Mouse (Mus musculus) right cerebral cortex, adult 2 months (tissue): Measurements from ENCODE around the gene Nap1l2.
A peak's percentile ranks its signal among the peaks of the same experiment; 100 is the strongest.
"Not testable (repeated sequence)": the region's sequence is repeated elsewhere in the genome, so short reads cannot be mapped to it uniquely, and the experiment has no call there.

ENCODE experiments used
- DNase-seq, 2 experiments: peaks; one replicate each; pipeline ENCODE4 v3.0.0; 2021 to 2022; ENCODE audit warnings: low spot score in 2 of 2

Nap1l2 gene

DNA sequence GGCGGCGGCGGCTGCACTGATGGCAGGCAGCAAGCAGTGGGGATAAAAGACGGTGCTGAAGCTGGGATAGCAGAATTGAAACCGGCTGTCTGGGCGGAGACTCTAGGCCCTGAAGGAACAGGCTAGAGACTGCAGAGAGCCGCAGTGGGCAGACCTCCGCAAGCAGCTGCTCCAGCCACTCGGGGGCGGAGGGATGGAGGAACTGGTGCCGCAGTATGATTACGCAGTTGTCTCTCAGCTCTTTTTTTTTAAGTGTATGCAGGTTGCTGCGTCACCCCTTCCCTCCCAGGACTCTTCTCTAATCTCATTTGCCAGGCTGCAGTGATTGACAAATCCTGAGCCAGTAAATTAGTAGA lies at the start of gene Nap1l2:
TSS of gene Nap1l2 (minus strand) at position 210 of the 356 bp plus-strand sequence.
- DNase-seq, result peak; percentile 74 to 76

- no peak for DNase-seq
Observed at GRCm38 (mm10) chrX:103215251-103215650, 28.8 kb upstream of the Nap1l2 start.

DNA sequence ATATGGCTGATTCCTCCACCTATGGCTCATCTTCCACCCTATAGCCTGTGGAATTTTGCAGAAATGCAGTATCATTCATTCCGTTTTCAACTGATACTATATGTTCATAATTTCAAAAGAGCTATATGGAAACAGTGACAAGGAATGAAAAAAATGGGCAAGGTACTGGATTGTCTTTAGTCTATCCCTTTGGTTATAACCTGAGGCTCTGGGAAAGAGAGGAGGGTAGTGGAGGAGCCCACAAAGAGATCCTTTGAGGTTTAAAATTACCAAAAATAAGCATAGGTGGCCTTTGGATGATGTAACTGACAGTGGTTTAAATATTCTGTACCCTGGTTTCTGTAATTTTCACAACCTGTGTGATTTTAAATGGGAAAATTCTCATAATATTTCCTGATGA lies 389 bp upstream of the Nap1l2 start:
- DNase-seq, result no peak

- DNase-seq, result peak in 1 of 2 experiments; percentile 14
Observed at GRCm38 (mm10) chrX:103185781-103186430, 534 bp downstream of the Nap1l2 start.

DNA sequence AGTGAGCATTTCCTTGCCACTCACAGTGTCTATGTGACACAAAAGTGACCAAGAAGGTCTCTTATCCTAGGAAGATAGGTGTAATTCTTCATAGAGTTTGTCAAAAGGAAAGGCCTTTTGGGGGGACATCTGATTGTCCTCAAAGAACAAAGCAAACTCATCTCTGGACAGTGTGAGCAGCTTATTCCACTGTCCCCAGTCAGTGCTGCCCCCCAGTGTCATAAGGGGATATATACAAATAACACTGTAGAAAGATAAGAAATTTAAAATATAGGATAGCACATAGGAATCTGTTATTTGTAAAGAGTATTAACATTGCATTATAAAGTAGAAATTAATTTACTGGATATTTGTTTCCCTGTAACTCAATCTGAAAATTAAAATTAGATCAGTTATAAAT lies 2.9 kb downstream of the Nap1l2 start:
- peak in 1 of 2 experiments; percentile 17 for DNase-seq

DNA sequence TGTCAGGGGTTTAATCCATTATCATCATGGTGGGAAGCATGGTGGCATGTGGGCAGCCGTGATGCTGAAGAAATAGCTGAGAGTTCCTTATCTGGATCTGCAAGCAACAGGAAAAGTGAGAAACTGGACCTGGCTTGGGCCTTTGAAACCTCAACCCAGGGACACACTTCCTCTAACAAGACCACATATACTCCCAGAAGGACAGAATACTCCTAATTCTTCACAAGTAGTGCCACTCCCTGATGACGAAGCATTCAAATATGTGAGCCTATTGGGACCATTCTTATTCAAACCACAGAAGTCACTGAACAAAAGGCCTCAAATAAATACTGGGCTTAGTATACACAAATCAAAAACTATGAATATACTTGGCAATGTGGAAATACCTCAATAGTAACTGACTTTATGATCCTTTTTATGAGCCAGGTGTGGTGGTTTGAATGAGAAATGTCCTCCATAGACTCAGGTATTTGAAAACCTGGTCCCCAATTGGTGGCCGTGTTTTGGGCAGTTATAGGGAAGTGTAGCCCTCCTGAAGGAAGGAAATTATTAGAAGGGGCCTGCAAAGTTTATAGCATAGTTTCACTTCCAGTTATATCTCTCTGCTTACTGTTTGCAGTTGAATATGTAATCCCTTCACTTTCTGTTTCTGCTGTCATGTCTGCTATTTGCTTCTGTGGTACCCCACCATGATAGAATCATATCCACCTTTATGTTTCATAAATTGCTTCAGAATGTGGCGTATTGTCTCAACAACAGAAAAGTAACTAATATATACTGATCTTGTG lies 6.5 kb downstream of the Nap1l2 start:
- no peak for DNase-seq

- DNase-seq, result not testable (repeated sequence)
Observed at GRCm38 (mm10) chrX:103164948-103165605, 21.4 kb downstream of the Nap1l2 start.

- DNase-seq, result no peak
Observed at GRCm38 (mm10) chrX:103156134-103156533, 30.3 kb downstream of the Nap1l2 start.

- DNase-seq, result no peak
Observed at GRCm38 (mm10) chrX:103138549-103138948, 47.9 kb downstream of the Nap1l2 start.
